Mouse (Mus musculus) stomach, postnatal 0 days (tissue): ENCODE measurements around the gene Lemd1. TPM values are rescaled to one million over a fixed set of nuclear protein-coding genes. Genes with fewer than 3 reads are reported as not detected.

Experiments
- ATAC-seq: fragments of 200-750 bp; cut with Nextera tagmentation; 2 replicates; pipeline ENCODE4 v1.8.0; 2017; ENCODE audit not compliant: low FRiP score, low TSS enrichment
- DNase-seq: peaks from one replicate; pipeline ENCODE4 v3.0.0-alpha.2; 2016; ENCODE audit warnings: low spot score
- H3K27ac ChIP-seq: fragments of 300-500 bp; sonication (generic); replicated peaks from 2 replicates; pipeline ENCODE4 v1.5.1; 2014; ENCODE audit warnings: mild to moderate bottlenecking, control low read depth
- H3K27me3 ChIP-seq: fragments of 300-500 bp; sonication (generic); 2 replicates; pipeline ENCODE4 v1.6.1; 2014; ENCODE audit warnings: low read length; ENCODE audit not compliant: control insufficient read depth, insufficient read depth
- H3K36me3 ChIP-seq: fragments of 300-500 bp; sonication (generic); 2 replicates; pipeline ENCODE4 v1.6.1; 2014; ENCODE audit warnings: low read length, mixed read lengths; ENCODE audit not compliant: control insufficient read depth, insufficient read depth
- H3K4me1 ChIP-seq: fragments of 300-500 bp; sonication (generic); replicated peaks from 2 replicates; pipeline ENCODE4 v1.6.1; 2014; ENCODE audit warnings: antibody characterized with exemption; ENCODE audit not compliant: control insufficient read depth, insufficient read depth
- H3K4me2 ChIP-seq: fragments of 300-500 bp; sonication (generic); replicated peaks from 2 replicates; pipeline ENCODE4 v1.6.1; 2014; ENCODE audit warnings: low read depth, mild to moderate bottlenecking, control low read depth, moderate library complexity
- H3K4me3 ChIP-seq: fragments of 300-500 bp; sonication (generic); 2 replicates; pipeline ENCODE4 v1.5.1; 2014; ENCODE audit warnings: low read depth, low read length, control low read depth
- H3K9ac ChIP-seq: fragments of 300-500 bp; sonication (generic); 2 replicates; pipeline ENCODE4 v1.6.1; 2014; ENCODE audit warnings: mild to moderate bottlenecking, low read length, control low read depth, mixed read lengths
- H3K9me3 ChIP-seq: fragments of 300-500 bp; sonication (generic); 2 replicates; pipeline ENCODE4 v1.6.1; 2016; ENCODE audit warnings: low read length; ENCODE audit not compliant: control insufficient read depth
- CTCF ChIP-seq: IDR thresholded peaks from 2 replicates; pipeline ENCODE4 v1.5.1; 2016; ENCODE audit warnings: antibody characterized with exemption, low read depth, mild to moderate bottlenecking, moderate library complexity
- EP300 ChIP-seq: optimal IDR thresholded peaks from 2 replicates; pipeline ENCODE3; 2016; ENCODE audit warnings: antibody characterized with exemption
- WGBS: fragments of 180-500 bp; shearing (Covaris S2); extraction: QIAGEN DNeasy Blood & Tissue Kit; methylation state at CpG from one replicate; pipeline ENCODE4 v1.1.7; 2014; 5-methylcytosine and 5-hydroxymethylcytosine counted together
- polyA plus RNA-seq: library from polyadenylated mRNA; unstranded; fragments of >200 nt; fragmentation: Nextera tagmentation; extraction: Ambion mirVana; gene quantifications from 2 replicates; pipeline ENCODE4 v1.2.1, GENCODE M21; 2015

Gene Lemd1
- polyA plus RNA-seq, 1 experiment from 2014 or later = 0.30 TPM

DNA sequence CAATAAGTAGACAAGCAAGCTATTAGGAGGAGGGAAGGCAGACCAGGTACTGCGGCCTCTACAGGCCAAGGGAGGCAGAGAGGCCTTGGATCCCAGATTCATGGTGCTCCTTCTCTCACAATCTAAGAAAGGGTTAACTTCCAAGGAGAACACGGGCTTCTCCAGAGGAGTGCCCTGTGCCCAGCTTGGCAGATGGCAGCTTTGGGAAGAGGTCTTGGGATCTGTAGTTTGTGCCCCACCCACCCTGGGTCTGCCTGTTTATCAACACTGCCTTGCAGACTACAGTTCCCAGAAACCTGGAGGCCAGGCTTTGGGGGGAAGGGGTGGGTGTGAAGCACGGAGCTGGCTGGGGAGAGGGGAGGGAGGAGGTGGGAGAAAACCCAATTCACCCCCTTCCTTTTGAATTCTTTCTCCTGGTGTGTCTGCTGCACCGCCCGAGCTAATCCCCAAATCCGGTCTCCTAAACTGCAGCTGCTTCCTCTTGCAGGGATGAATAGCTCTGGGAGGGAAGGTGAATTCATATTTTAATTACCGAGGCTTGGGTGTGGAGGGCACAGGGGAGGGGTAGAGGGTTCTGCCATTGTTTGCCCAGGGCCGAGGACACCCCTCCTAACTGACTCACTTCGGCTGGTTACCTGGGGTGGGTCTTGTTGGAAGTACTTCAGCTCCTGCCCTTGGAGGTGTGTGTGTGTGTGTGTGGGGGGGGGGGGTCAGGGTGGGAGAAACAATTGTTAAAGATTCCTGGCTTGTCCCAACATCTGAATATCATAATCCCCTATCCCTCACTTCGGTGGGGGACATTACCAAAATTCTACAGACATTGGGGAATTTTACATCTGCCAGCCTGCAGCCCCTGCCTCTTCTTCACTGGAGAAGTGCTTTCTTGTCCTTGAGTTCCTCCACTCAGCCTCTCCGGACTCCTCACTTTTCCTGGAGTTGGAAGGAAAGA lies 9.6 kb downstream of the Lemd1 start:
- peak overlapping the region; percentile 32 for H3K4me2 ChIP-seq
- TF ChIP-seq CTCF = peak; percentile 51
- TF ChIP-seq EP300 = peak; percentile 80
- H3K9me3 ChIP-seq = no peaks in the 10 kb centered on the region
- H3K4me3 ChIP-seq = no peak overlapping the region
- DNase-seq = peak; percentile 45
- peak; percentile 81 for ATAC-seq
- no peak overlapping the region for H3K9ac ChIP-seq
- 19% methylated on average over 11 of the region's 11 CpGs for WGBS
- no peaks in the 10 kb centered on the region for H3K36me3 ChIP-seq
- H3K4me1 ChIP-seq = 0 out of 2 replicates have a peak, but pooled peaks cover 3% of the 10 kb centered on the region
- H3K27me3 ChIP-seq = no peaks in the 10 kb centered on the region
- H3K27ac ChIP-seq = 0 out of 2 replicates have a peak overlapping the region, but pooled peaks have one; percentile 18

DNA sequence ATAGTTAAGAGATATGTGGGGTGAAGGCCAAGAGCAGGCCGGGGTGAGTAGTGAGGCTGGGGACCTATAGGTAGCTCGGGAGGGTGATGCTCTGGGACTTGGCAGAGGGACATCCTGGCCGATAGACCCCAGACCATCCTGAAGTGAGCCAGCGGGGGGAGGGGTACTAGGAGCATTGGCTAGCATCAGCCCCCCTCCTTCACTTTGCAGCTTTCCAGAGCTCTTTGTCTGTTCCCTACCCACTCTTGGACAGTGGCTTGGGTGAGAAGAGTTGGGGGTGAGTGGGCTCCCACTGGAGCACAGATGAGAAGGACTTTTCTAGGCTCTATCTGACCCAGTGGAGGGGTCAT lies 10.3 kb downstream of the Lemd1 start:
- WGBS = 38% methylated on average over 4 of the region's 4 CpGs
- peak; percentile 12 for DNase-seq
- no peak overlapping the region for H3K4me3 ChIP-seq
- no peak overlapping the region for H3K4me2 ChIP-seq
- no peak for TF ChIP-seq CTCF
- ATAC-seq = no peak
- H3K36me3 ChIP-seq = no peaks in the 10 kb centered on the region
- H3K27me3 ChIP-seq = no peaks in the 10 kb centered on the region
- H3K27ac ChIP-seq = no peak overlapping the region
- no peaks in the 10 kb centered on the region for H3K9me3 ChIP-seq
- H3K9ac ChIP-seq = no peak overlapping the region
- 0 out of 2 replicates have a peak, but pooled peaks cover 3% of the 10 kb centered on the region for H3K4me1 ChIP-seq

DNA sequence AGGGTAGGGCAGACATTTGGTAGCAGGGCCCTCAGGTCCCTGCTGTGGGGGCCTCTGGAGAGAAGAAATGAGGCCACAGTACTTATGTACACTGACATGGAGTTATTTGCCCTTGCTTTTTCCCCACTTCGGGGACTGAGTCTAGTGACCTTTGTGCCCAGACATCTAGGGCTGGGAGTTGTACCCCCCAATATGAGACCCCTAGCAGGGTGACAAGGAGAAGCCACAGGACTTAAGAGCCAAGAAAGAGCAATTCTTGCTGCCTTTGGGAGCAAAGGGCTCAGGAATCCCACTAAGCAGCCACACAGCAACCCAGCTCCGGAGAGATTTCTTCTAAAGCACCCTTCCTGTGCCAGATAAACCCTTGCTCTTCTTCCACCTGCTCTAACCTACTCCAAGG lies 10.7 kb downstream of the Lemd1 start:
- TF ChIP-seq EP300 (no peak), CTCF (no peak)
- WGBS = 55% methylated on average over 2 of the region's 2 CpGs
- no peak overlapping the region for H3K9ac ChIP-seq
- ATAC-seq (no peak), DNase-seq (peak; percentile 11)
- H3K36me3 ChIP-seq = no peaks in the 10 kb centered on the region
- no peak overlapping the region for H3K27ac ChIP-seq
- no peaks in the 10 kb centered on the region for H3K27me3 ChIP-seq
- H3K4me1 ChIP-seq = 0 out of 2 replicates have a peak, but pooled peaks cover 3% of the 10 kb centered on the region
- H3K9me3 ChIP-seq = no peaks in the 10 kb centered on the region
- H3K4me3 ChIP-seq = no peak overlapping the region
- no peak overlapping the region for H3K4me2 ChIP-seq

DNA sequence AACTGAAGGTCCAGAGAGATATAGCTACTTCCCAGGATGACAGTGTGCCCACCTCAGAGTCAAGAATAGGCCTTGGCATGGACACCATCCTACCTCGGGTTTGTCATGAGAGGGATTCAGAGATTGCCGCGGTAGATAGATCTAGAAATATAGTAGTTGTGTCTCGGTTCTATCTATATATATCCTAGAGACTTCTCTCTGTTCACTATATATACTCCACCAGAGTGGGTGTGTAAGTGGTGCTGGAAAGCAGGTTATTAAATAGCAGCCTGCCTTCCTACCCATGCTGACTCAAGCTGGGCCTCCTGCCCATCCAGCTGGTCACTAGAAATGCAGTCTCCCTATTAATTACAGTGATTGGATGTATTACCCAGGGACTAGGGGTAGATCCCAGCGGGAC lies 11.5 kb downstream of the Lemd1 start:
- Histone ChIP-seq H3K27ac (no peak overlapping the region), H3K27me3 (no peaks in the 10 kb centered on the region), H3K9me3 (no peaks in the 10 kb centered on the region), H3K36me3 (no peaks in the 10 kb centered on the region), H3K4me2 (no peak overlapping the region), H3K4me1 (0 out of 2 replicates have a peak, but pooled peaks cover 3% of the 10 kb centered on the region), H3K9ac (no peak overlapping the region), H3K4me3 (no peak overlapping the region)
- DNase-seq = no peak
- 93% methylated on average over 5 of the region's 5 CpGs for WGBS
- ATAC-seq = no peak
- no peak for TF ChIP-seq CTCF
- no peak for TF ChIP-seq EP300

DNA sequence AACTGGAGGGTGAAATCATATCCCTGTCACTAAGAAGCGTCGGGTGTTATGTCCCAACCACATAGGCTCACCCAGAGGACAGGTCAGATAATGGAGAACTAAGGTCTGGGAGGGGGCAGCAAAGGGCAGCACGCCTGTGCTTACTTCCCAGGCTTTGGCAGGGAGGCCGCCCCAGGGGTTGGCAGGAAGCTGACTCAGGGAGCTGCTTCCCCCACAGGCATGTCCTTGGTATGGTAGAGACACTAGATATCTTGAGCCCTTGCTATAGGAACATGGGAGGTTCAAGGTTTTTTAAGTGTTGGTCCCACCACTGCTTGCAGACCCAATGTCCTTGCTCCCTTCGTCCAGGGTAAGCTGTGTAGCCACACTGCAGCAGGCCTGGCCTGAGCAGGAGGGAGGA lies 14.7 kb downstream of the Lemd1 start:
- Histone ChIP-seq H3K4me3 (no peak overlapping the region), H3K9me3 (no peaks in the 10 kb centered on the region), H3K36me3 (no peaks in the 10 kb centered on the region), H3K27ac (no peak overlapping the region), H3K4me1 (no peaks in the 10 kb centered on the region), H3K4me2 (no peak overlapping the region), H3K9ac (no peak overlapping the region), H3K27me3 (no peaks in the 10 kb centered on the region)
- ATAC-seq (no peak), DNase-seq (no peak)
- TF ChIP-seq EP300 (no peak), CTCF (no peak)
- WGBS = 49% methylated on average over 5 of the region's 5 CpGs

DNA sequence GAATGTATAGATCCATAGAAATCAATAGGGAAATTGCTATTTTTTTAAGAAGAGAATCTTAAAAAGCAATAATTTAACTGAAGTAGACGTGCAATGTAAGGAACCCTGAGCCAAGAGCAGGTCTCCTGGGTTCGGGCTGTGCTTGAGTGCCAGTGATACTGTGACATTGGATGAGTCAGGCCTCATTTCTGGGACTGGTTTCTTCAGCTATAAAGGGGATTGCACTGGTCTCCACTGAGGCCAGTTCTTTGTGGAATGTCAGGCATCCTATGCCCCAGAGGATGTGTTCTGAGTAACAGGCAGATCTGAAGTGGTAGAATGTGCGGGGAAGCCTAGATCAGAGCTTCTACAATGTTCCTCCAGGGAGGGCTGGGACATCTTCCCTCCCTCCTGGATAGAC lies 15.6 kb downstream of the Lemd1 start:
- no peak overlapping the region for H3K4me3 ChIP-seq
- WGBS = 83% methylated on average over 3 of the region's 3 CpGs
- H3K9ac ChIP-seq = no peak overlapping the region
- ATAC-seq = no peak
- H3K9me3 ChIP-seq = no peaks in the 10 kb centered on the region
- no peak for DNase-seq
- TF ChIP-seq EP300 = no peak
- no peak for TF ChIP-seq CTCF
- H3K27me3 ChIP-seq = no peaks in the 10 kb centered on the region
- no peak overlapping the region for H3K27ac ChIP-seq
- 0 out of 2 replicates have a peak, but pooled peaks cover 1% of the 10 kb centered on the region for H3K4me1 ChIP-seq
- H3K4me2 ChIP-seq = no peak overlapping the region
- H3K36me3 ChIP-seq = no peaks in the 10 kb centered on the region
